Mouse (Mus musculus) adrenal gland, postnatal 10 days (tissue): ENCODE measurements around the gene Rnaseh1. TPM values are rescaled to one million over a fixed set of nuclear protein-coding genes. Genes with fewer than 3 reads are reported as not detected.
A peak's percentile ranks its signal among the peaks of the same experiment; 100 is the strongest.

Experiments
- DNase-seq: peaks from one replicate; pipeline ENCODE4 v3.0.0; 2021; ENCODE audit warnings: mixed read lengths
- long read RNA-seq, 2 experiments: library from polyadenylated mRNA; stranded (forward); transcript quantifications; one replicate each; pipeline ENCODE4 v2.0.0; 2021
- total RNA-seq, 2 experiments: library from RNA; stranded (reverse); gene quantifications; 2 replicates each; pipeline ENCODE4 v1.2.3; 2021

Gene Rnaseh1
- 10 to 100 TPM; 12.4 to 12.7 TPM for total RNA-seq
- long read RNA-seq, experiment 1, transcript Rnaseh1-201 (8 exons, 1,455 nt), result major isoform, 24 of 29 reads
- long read RNA-seq, experiment 1, partial matches to known transcripts, result 1 of 29 reads
- long read RNA-seq, experiment 1, other reads (novel, unspliced or antisense), result 4 of 29 reads
- long read RNA-seq, experiment 2, transcript Rnaseh1-201 (8 exons, 1,455 nt), result major isoform, 5 of 10 reads
- long read RNA-seq, experiment 2, partial matches to known transcripts, result 1 of 10 reads
- long read RNA-seq, experiment 2, other reads (novel, unspliced or antisense), result 4 of 10 reads

GRCm38 (mm10) chr12:28649141-28650110, at the start of gene Rnaseh1:
Rnaseh1 (plus strand) TSS chr12:28649602.
- DNase-seq, result peak; percentile 94

GRCm38 (mm10) chr12:28602259-28602658, 47.1 kb upstream of the Rnaseh1 start:
- DNase-seq, result peak; percentile 83

- DNase-seq, result no peak
These were observed 45.9 kb upstream of the Rnaseh1 start for GRCm38 (mm10) chr12:28603494-28603893.

GRCm38 (mm10) chr12:28607546-28608305, 41.7 kb upstream of the Rnaseh1 start:
- DNase-seq, result no peak

- DNase-seq, result no peak
These were observed 37.0 kb upstream of the Rnaseh1 start for GRCm38 (mm10) chr12:28612391-28612790.

GRCm38 (mm10) chr12:28614401-28614800, 35.0 kb upstream of the Rnaseh1 start:
- no peak for DNase-seq

- DNase-seq, result no peak
These were observed 32.1 kb upstream of the Rnaseh1 start for GRCm38 (mm10) chr12:28617297-28617696.

- DNase-seq, result no peak
These were observed 27.8 kb upstream of the Rnaseh1 start for GRCm38 (mm10) chr12:28621451-28622166.

GRCm38 (mm10) chr12:28622167-28622532, 27.3 kb upstream of the Rnaseh1 start:
- DNase-seq, result no peak

- no peak for DNase-seq
These were observed 26.8 kb upstream of the Rnaseh1 start for GRCm38 (mm10) chr12:28622641-28623040.

GRCm38 (mm10) chr12:28623195-28623594, 26.2 kb upstream of the Rnaseh1 start, which contains the start of gene Colec11:
Colec11 (minus strand) TSS chr12:28623377.
- no peak for DNase-seq

- DNase-seq, result no peak
These were observed 25.2 kb upstream of the Rnaseh1 start for GRCm38 (mm10) chr12:28624251-28624650.

- no peak for DNase-seq
These were observed 24.0 kb upstream of the Rnaseh1 start for GRCm38 (mm10) chr12:28625407-28625806.

- DNase-seq, result no peak
These were observed 22.3 kb upstream of the Rnaseh1 start for GRCm38 (mm10) chr12:28627092-28627491.

- no peak for DNase-seq
These were observed 21.0 kb upstream of the Rnaseh1 start for GRCm38 (mm10) chr12:28628436-28628835.

GRCm38 (mm10) chr12:28635058-28635534, 14.3 kb upstream of the Rnaseh1 start:
- no peak for DNase-seq

GRCm38 (mm10) chr12:28635535-28636476, 13.6 kb upstream of the Rnaseh1 start, which contains the start of gene Rps7:
Rps7 (minus strand) TSS chr12:28635953.
- DNase-seq, result peak; percentile 94

- no peak for DNase-seq
These were observed 12.9 kb upstream of the Rnaseh1 start for GRCm38 (mm10) chr12:28636543-28636942.

- no peak for DNase-seq
These were observed 10.6 kb upstream of the Rnaseh1 start for GRCm38 (mm10) chr12:28638778-28639177.

GRCm38 (mm10) chr12:28662628-28663027, 13.2 kb downstream of the Rnaseh1 start:
- no peak for DNase-seq
